Mouse (Mus musculus): ENCODE measurements around the gene Hsd17b14. TPM values are rescaled to one million over a fixed set of nuclear protein-coding genes. Genes with fewer than 3 reads are reported as not detected.

Hsd17b14 gene
- polyA plus RNA-seq, 1 experiment from 2014 or later = not detected

DNA sequence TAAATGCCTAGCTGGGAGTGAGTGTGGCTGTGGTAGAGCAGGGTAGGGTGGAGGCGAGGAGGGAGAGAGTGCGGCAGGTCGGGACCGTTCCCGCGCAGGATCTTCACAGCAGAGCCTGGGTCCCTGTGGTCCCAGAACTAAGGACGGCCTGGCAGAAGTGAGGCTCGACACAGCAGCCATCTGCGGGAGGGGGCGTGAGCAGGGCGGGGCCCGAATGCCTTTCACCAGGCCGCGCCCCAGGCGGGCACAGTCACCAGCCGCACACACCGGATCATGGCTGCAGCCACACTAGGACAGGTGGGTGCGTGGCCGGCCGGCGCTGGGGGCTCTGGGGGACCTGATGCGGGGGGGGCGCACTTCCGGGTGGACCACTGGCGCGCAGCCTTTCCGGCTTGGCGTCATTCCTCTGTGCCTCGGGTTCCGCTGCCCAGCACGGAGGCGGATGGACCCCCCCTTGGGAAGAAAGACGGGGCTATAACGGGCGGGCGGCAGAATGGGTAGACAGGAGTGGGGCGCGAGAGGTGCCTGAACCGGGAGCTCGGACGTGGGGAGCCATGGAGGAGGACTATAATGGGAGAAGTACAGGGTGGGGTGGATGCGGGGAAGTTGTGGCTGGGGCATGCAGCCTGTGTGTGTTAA lies 15.5 kb downstream of the Hsd17b14 start, which contains the start of gene Bcat2:
Gene Bcat2, plus strand, starts transcription at position 51 of the 639 bp plus-strand sequence.
- Histone ChIP-seq H3K9ac (replicated peaks) (peak within 1 kb of the TSS; percentile 88), H3K9me3 (replicated peaks) (no peaks in the 10 kb centered on the region), H3K36me3 (no peaks in the 10 kb centered on the region), H3K4me1 (peaks cover 39% of the 10 kb centered on the region), H3K4me3 (replicated peaks) (peak within 1 kb of the TSS; percentile 71), H3K27me3 (replicated peaks) (no peaks in the 10 kb centered on the region), H3K4me2 (peak within 1 kb of the TSS; percentile 81), H3K27ac (replicated peaks) (peak within 1 kb of the TSS; percentile 88)
- ATAC-seq (ENCODE audit: low FRiP score) = peak; percentile 71
- under 1% methylated on average over 42 of the region's 42 CpGs for WGBS

DNA sequence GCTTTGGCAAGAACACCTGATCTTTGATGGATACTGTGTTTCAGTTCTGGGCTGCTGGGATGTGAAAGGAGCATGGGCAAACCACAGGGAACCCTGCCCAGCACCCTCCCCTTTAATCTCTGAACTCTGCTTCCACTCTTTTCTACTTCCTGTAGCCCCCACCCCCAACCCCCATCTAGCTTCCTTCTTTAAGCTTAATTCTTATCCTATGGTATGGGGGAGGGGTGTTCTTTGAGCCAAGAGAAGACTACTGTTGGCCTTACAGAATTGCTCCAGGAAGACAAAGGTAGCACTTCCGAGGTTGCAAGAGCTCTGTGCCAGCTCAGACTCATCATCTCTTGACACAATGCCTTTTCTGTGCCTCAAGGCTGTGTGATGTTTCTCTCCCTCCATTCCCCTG lies 17.3 kb downstream of the Hsd17b14 start:
- no peak for ATAC-seq (ENCODE audit: low FRiP score)
- Histone ChIP-seq H3K4me1 (peaks cover 39% of the 10 kb centered on the region), H3K27me3 (replicated peaks) (no peaks in the 10 kb centered on the region), H3K9ac (replicated peaks) (no peak overlapping the region), H3K9me3 (replicated peaks) (no peaks in the 10 kb centered on the region), H3K36me3 (peaks cover 12% of the 10 kb centered on the region), H3K4me3 (replicated peaks) (no peak overlapping the region), H3K27ac (replicated peaks) (no peak overlapping the region), H3K4me2 (no peak overlapping the region)
- 56% methylated on average over 1 of the region's 1 CpGs for WGBS

DNA sequence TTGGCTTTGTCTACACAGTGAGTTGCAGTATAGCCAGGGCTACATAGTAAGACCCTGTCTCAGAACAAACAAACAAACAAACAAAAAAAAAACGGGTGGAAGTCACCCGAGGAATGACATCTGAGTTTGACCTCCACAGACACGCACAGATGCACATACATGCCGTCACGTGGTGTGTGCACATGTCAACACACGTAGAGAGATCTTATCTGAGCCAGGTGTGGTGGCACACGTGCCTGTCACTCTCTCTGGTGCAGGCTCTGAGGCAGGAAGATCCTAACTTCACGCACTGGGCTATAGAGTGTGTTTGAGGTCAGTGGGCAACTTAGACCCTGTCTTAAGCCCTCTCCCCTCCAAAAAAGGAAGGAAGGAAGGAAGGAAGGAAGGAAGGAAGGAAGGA lies 19.3 kb downstream of the Hsd17b14 start:
- Histone ChIP-seq H3K4me1 (peaks cover 24% of the 10 kb centered on the region), H3K4me3 (replicated peaks) (no peak overlapping the region), H3K27ac (replicated peaks) (no peak overlapping the region), H3K27me3 (replicated peaks) (no peaks in the 10 kb centered on the region), H3K4me2 (no peak overlapping the region), H3K36me3 (peaks cover 22% of the 10 kb centered on the region), H3K9me3 (replicated peaks) (no peaks in the 10 kb centered on the region), H3K9ac (replicated peaks) (no peak overlapping the region)
- no peak for ATAC-seq (ENCODE audit: low FRiP score)
- WGBS = 85% methylated on average over 8 of the region's 8 CpGs

GRCm38 (mm10) chr7:45574472-45575379 lies 20.0 kb downstream of the Hsd17b14 start:
- Histone ChIP-seq H3K4me3 (replicated peaks) (no peak overlapping the region), H3K4me1 (peaks cover 21% of the 10 kb centered on the region), H3K9ac (replicated peaks) (no peak overlapping the region), H3K36me3 (peaks cover 22% of the 10 kb centered on the region), H3K4me2 (no peak overlapping the region), H3K9me3 (replicated peaks) (no peaks in the 10 kb centered on the region), H3K27me3 (replicated peaks) (no peaks in the 10 kb centered on the region), H3K27ac (replicated peaks) (no peak overlapping the region)
- ATAC-seq (ENCODE audit: low FRiP score) = no peak
- 87% methylated on average over 15 of the region's 15 CpGs for WGBS

GRCm38 (mm10) chr7:45585923-45586322 lies 31.2 kb downstream of the Hsd17b14 start:
- Histone ChIP-seq H3K9me3 (replicated peaks) (no peaks in the 10 kb centered on the region), H3K4me2 (no peak overlapping the region), H3K36me3 (peaks cover 24% of the 10 kb centered on the region), H3K4me1 (peaks cover 13% of the 10 kb centered on the region), H3K27ac (replicated peaks) (no peak overlapping the region), H3K4me3 (replicated peaks) (no peak overlapping the region), H3K9ac (replicated peaks) (no peak overlapping the region), H3K27me3 (replicated peaks) (no peaks in the 10 kb centered on the region)
- ATAC-seq (ENCODE audit: low FRiP score) = no peak
- WGBS = 93% methylated on average over 6 of the region's 6 CpGs

DNA sequence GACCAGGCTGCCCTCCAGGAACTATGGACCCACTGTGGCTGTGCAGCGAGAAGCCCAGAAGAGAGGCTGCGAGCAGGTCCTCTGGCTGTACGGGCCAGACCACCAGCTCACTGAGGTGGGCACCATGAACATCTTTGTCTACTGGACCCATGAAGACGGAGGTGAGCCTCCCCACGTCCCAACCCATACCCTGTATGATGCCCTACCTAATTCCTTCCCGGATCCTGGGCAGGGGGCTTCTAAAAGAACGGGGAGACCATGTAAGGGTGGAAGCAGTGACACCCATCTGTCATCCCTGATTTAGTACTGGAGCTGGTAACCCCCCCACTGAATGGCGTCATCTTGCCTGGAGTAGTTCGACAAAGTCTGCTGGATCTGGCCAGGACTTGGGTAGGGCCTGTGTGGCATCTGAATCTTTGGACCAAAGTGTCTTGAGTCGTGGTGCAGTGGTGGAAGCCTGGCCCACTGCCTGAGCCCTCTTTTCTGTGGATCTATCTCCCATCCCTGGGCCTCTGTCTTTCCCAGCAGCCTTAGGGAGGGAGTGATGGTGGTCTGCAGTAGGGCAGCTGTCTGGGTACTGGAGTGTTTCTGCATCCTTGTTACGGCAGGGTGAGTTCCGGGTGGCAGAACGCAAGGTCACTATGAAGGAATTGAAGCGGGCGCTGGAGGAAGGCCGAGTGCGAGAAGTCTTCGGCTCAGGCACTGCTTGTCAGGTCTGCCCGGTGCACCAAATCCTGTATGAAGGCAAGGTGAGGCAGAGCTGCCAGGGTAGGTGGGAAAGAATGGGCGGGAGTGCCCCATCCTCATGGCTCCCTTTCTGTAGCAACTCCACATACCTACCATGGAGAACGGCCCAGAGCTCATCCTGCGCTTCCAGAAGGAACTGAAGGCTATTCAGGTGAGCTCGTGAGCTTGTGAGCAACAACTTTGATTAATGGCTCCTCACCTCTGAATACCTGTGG lies 33.2 kb downstream of the Hsd17b14 start:
- no peaks in the 10 kb centered on the region for H3K9me3 ChIP-seq (replicated peaks)
- no peaks in the 10 kb centered on the region for H3K27me3 ChIP-seq (replicated peaks)
- peaks cover 13% of the 10 kb centered on the region for H3K4me1 ChIP-seq
- H3K4me3 ChIP-seq (replicated peaks) = no peak overlapping the region
- 93% methylated on average over 23 of the region's 23 CpGs for WGBS
- peaks cover 16% of the 10 kb centered on the region; the same call in 1 of the 2 replicates for H3K36me3 ChIP-seq
- peak overlapping the region; percentile 65 for H3K4me2 ChIP-seq
- H3K9ac ChIP-seq (replicated peaks) = no peak overlapping the region
- H3K27ac ChIP-seq (replicated peaks) = no peak overlapping the region
- no peak for ATAC-seq (ENCODE audit: low FRiP score)

DNA sequence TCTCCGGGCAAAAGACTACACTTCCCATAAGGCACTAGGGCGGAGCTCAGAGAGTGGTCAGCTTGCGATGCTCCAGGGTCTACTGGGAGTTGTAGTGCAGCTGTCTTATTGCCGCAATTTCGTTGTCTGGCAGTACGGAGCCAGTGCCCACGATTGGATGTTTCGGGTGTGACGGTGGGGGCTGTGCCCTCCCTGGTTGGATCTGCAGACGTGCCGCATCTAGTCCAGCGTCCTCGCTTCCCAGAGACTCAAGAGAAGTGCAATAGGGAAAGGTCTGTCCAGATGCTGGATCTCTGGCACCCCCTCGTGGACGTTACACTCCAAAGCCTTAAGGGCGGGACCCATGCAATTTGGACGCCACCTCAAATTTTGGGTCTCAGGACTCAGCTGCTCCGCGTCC lies 34.5 kb downstream of the Hsd17b14 start:
- ATAC-seq (ENCODE audit: low FRiP score) = peak; percentile 98
- Histone ChIP-seq H3K9me3 (replicated peaks) (no peaks in the 10 kb centered on the region), H3K36me3 (peaks cover 14% of the 10 kb centered on the region; the same call in 1 of the 2 replicates), H3K27ac (replicated peaks) (peak overlapping the region; percentile 82), H3K9ac (replicated peaks) (peak overlapping the region; percentile 53), H3K4me3 (replicated peaks) (peak overlapping the region; percentile 41), H3K4me2 (peak overlapping the region; percentile 65), H3K27me3 (replicated peaks) (no peaks in the 10 kb centered on the region), H3K4me1 (peaks cover 13% of the 10 kb centered on the region)
- 4% methylated on average over 19 of the region's 19 CpGs for WGBS

DNA sequence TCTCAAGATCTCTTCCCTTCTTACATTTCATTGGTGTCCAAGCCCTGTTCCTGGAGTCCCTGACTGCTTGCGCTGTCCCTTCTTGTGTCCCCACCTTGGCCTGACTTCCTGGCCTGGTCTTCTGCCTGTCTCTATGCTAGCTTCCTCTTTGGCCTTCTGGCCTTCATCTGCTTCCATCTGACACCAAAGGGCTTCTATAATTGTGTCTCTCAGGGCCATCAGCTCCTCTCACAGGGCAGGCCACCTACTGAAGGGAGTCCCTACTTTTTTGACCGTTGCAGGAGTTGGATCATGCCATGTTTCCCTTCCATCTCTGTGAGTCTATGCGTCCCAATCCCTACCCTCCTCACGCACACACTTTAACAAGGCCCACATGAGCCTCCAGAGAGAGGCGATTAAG lies 35.2 kb downstream of the Hsd17b14 start:
- no peak overlapping the region for H3K4me3 ChIP-seq (replicated peaks)
- peak overlapping the region; percentile 65; the same call in 1 of the 2 replicates for H3K4me2 ChIP-seq
- H3K4me1 ChIP-seq = peaks cover 13% of the 10 kb centered on the region
- ATAC-seq (ENCODE audit: low FRiP score) = no peak
- 95% methylated on average over 5 of the region's 5 CpGs for WGBS
- H3K27ac ChIP-seq (replicated peaks) = peak overlapping the region; percentile 82
- no peak overlapping the region for H3K9ac ChIP-seq (replicated peaks)
- no peaks in the 10 kb centered on the region for H3K9me3 ChIP-seq (replicated peaks)
- peaks cover 10% of the 10 kb centered on the region; the same call in 1 of the 2 replicates for H3K36me3 ChIP-seq
- no peaks in the 10 kb centered on the region for H3K27me3 ChIP-seq (replicated peaks)

GRCm38 (mm10) chr7:45590874-45591273 lies 36.2 kb downstream of the Hsd17b14 start:
- H3K27ac ChIP-seq (replicated peaks) = no peak overlapping the region
- 66% methylated on average over 3 of the region's 3 CpGs for WGBS
- no peaks in the 10 kb centered on the region for H3K9me3 ChIP-seq (replicated peaks)
- no peak overlapping the region for H3K4me3 ChIP-seq (replicated peaks)
- no peaks in the 10 kb centered on the region for H3K27me3 ChIP-seq (replicated peaks)
- H3K4me2 ChIP-seq = no peak overlapping the region
- no peak overlapping the region for H3K9ac ChIP-seq (replicated peaks)
- H3K36me3 ChIP-seq = peaks cover 3% of the 10 kb centered on the region; the same call in 1 of the 2 replicates
- H3K4me1 ChIP-seq = peaks cover 13% of the 10 kb centered on the region
- no peak for ATAC-seq (ENCODE audit: low FRiP score)

- Histone ChIP-seq H3K27me3 (replicated peaks) (no peaks in the 10 kb centered on the region), H3K36me3 (no peaks in the 10 kb centered on the region), H3K9ac (replicated peaks) (no peak overlapping the region), H3K27ac (replicated peaks) (no peak overlapping the region), H3K4me1 (peaks cover 13% of the 10 kb centered on the region), H3K4me2 (no peak overlapping the region), H3K4me3 (replicated peaks) (no peak overlapping the region), H3K9me3 (replicated peaks) (no peaks in the 10 kb centered on the region)
- 80% methylated on average over 7 of the region's 7 CpGs for WGBS
- ATAC-seq (ENCODE audit: low FRiP score) = no peak
These were observed 37.2 kb downstream of the Hsd17b14 start for GRCm38 (mm10) chr7:45591880-45592279.
